Mouse (Mus musculus): ENCODE measurements around the gene Il1r1. TPM values are rescaled to one million over a fixed set of nuclear protein-coding genes. Genes with fewer than 3 reads are reported as not detected.

Il1r1 gene
- polyA plus RNA-seq, 1 experiment, result 7.6 TPM

- TF ChIP-seq TCF12 (IDR thresholded peaks at IDR 0.05; ENCODE audit: insufficient read depth, poor library complexity, severe bottlenecking), result no peak
- TF ChIP-seq POLR2AphosphoS2 (IDR thresholded peaks at IDR 0.05; ENCODE audit: insufficient read length, low read depth), result no peak
- TF ChIP-seq MYOG (IDR thresholded peaks at IDR 0.05; ENCODE audit: control insufficient read depth in 1 of 3, insufficient read depth in 1 of 3, insufficient read length in 2 of 3, low read depth in 2 of 3), result no peak
- no peak for TF ChIP-seq TCF3 (IDR thresholded peaks at IDR 0.05; ENCODE audit: insufficient read length, low read depth)
Measured at GRCm38 (mm10) chr1:40190837-40191236, 34.0 kb upstream of the Il1r1 start.

DNA sequence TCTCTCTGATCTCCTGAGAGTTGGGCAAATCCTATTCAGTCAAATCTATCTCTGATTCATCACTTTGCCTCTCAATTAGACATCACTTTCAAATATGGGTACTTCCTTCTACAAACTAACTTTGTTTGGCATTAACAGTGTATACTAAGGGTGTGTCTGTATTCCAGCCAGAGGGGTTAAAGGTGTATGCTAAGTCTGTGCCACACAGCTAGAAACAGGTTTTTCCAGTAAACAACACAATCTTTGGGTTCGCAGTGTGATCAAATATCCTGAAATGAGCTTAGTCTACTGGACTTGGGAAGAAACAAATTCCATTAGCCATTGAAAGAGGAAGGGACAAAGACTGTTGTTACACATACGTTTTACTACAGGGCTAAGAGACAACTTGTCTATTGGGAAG lies 30.6 kb upstream of the Il1r1 start:
- Histone ChIP-seq H3K36me3 (ENCODE audit: control insufficient read depth, insufficient read depth) (no peaks in the 10 kb centered on the region), H3K27me3 (ENCODE audit: control insufficient read depth, insufficient read depth, insufficient read length) (no peaks in the 10 kb centered on the region), H3K4me2 (ENCODE audit: low read depth) (no peak overlapping the region), H3ac (ENCODE audit: control insufficient read depth, insufficient read length) (no peak overlapping the region), H3K4me3 (no peak overlapping the region), H3K79me2 (ENCODE audit: control insufficient read depth, insufficient read depth) (no peaks in the 10 kb centered on the region)
- TF ChIP-seq TCF12 (IDR thresholded peaks at IDR 0.05; ENCODE audit: insufficient read depth, poor library complexity, severe bottlenecking) (no peak), E2F4 (IDR thresholded peaks at IDR 0.05; ENCODE audit: insufficient read depth) (no peak), TCF3 (IDR thresholded peaks at IDR 0.05; ENCODE audit: insufficient read length, low read depth) (no peak), SRF (IDR thresholded peaks at IDR 0.05; ENCODE audit: control insufficient read depth, insufficient read length, low read depth) (no peak), POLR2AphosphoS2 (IDR thresholded peaks at IDR 0.05; ENCODE audit: insufficient read length, low read depth) (no peak), MYOD1 (IDR thresholded peaks at IDR 0.05; ENCODE audit: control insufficient read depth in 1 of 3, insufficient read length in 2 of 3, low read depth in 2 of 3) (no peak), USF1 (IDR thresholded peaks at IDR 0.05; ENCODE audit: low read depth) (no peak), MAX (IDR thresholded peaks at IDR 0.05; ENCODE audit: low read depth) (no peak), POLR2A (IDR thresholded peaks at IDR 0.05; ENCODE audit: insufficient read length, low read depth) (no peak), CEBPB (IDR thresholded peaks at IDR 0.05; ENCODE audit: insufficient read depth, poor library complexity, severe bottlenecking) (no peak), MYOG (IDR thresholded peaks at IDR 0.05; ENCODE audit: control insufficient read depth in 1 of 3, insufficient read depth in 1 of 3, insufficient read length in 2 of 3, low read depth in 2 of 3) (no peak), REST (IDR thresholded peaks at IDR 0.05; ENCODE audit: insufficient read depth, insufficient read length) (no peak)

More at GRCm38 (mm10) chr1:40190837-40191236, 34.0 kb upstream of the Il1r1 start:
- Histone ChIP-seq H3ac (ENCODE audit: control insufficient read depth, insufficient read length) (no peak overlapping the region), H3K27me3 (ENCODE audit: control insufficient read depth, insufficient read depth, insufficient read length) (no peaks in the 10 kb centered on the region), H3K4me3 (no peak overlapping the region), H3K36me3 (ENCODE audit: control insufficient read depth, insufficient read depth) (no peaks in the 10 kb centered on the region), H3K79me2 (ENCODE audit: control insufficient read depth, insufficient read depth) (no peaks in the 10 kb centered on the region), H3K4me2 (ENCODE audit: low read depth) (no peak overlapping the region)

- H3K27me3 ChIP-seq (ENCODE audit: control insufficient read depth, insufficient read depth, insufficient read length), result no peaks in the 10 kb centered on the region
Measured at GRCm38 (mm10) chr1:40213337-40214159, 11.3 kb upstream of the Il1r1 start.

GRCm38 (mm10) chr1:40217521-40217920 lies 7.4 kb upstream of the Il1r1 start:
- no peak overlapping the region for H3ac ChIP-seq (ENCODE audit: control insufficient read depth, insufficient read length)
- no peaks in the 10 kb centered on the region for H3K36me3 ChIP-seq (ENCODE audit: control insufficient read depth, insufficient read depth)
- H3K27me3 ChIP-seq (ENCODE audit: control insufficient read depth, insufficient read depth, insufficient read length), result no peaks in the 10 kb centered on the region
- H3K4me2 ChIP-seq (ENCODE audit: low read depth), result peak overlapping the region; percentile 20
- H3K4me3 ChIP-seq, result no peak overlapping the region
- TF ChIP-seq REST (IDR thresholded peaks at IDR 0.05; ENCODE audit: insufficient read depth, insufficient read length) (no peak), TCF3 (IDR thresholded peaks at IDR 0.05; ENCODE audit: insufficient read length, low read depth) (no peak)
- H3K79me2 ChIP-seq (ENCODE audit: control insufficient read depth, insufficient read depth), result no peaks in the 10 kb centered on the region

More at GRCm38 (mm10) chr1:40213337-40214159, 11.3 kb upstream of the Il1r1 start:
- H3K36me3 ChIP-seq (ENCODE audit: control insufficient read depth, insufficient read depth), result no peaks in the 10 kb centered on the region
- no peaks in the 10 kb centered on the region for H3K79me2 ChIP-seq (ENCODE audit: control insufficient read depth, insufficient read depth)
- TF ChIP-seq CEBPB (IDR thresholded peaks at IDR 0.05; ENCODE audit: insufficient read depth, poor library complexity, severe bottlenecking), result no peak
- TF ChIP-seq REST (IDR thresholded peaks at IDR 0.05; ENCODE audit: insufficient read depth, insufficient read length), result no peak
- no peak for TF ChIP-seq TCF3 (IDR thresholded peaks at IDR 0.05; ENCODE audit: insufficient read length, low read depth)
- no peak for TF ChIP-seq MYOG (IDR thresholded peaks at IDR 0.05; ENCODE audit: control insufficient read depth in 1 of 3, insufficient read depth in 1 of 3, insufficient read length in 2 of 3, low read depth in 2 of 3)
- no peak for TF ChIP-seq POLR2AphosphoS2 (IDR thresholded peaks at IDR 0.05; ENCODE audit: insufficient read length, low read depth)
- no peak for TF ChIP-seq POLR2A (IDR thresholded peaks at IDR 0.05; ENCODE audit: insufficient read length, low read depth)
- TF ChIP-seq TCF12 (IDR thresholded peaks at IDR 0.05; ENCODE audit: insufficient read depth, poor library complexity, severe bottlenecking), result no peak
- no peak for TF ChIP-seq MAX (IDR thresholded peaks at IDR 0.05; ENCODE audit: low read depth)
- TF ChIP-seq SRF (IDR thresholded peaks at IDR 0.05; ENCODE audit: control insufficient read depth, insufficient read length, low read depth), result no peak
- TF ChIP-seq USF1 (IDR thresholded peaks at IDR 0.05; ENCODE audit: low read depth), result no peak
- no peak for TF ChIP-seq MYOD1 (IDR thresholded peaks at IDR 0.05; ENCODE audit: control insufficient read depth in 1 of 3, insufficient read length in 2 of 3, low read depth in 2 of 3)
- no peak for TF ChIP-seq E2F4 (IDR thresholded peaks at IDR 0.05; ENCODE audit: insufficient read depth)
- H3ac ChIP-seq (ENCODE audit: control insufficient read depth, insufficient read length), result no peak overlapping the region
- H3K4me2 ChIP-seq (ENCODE audit: low read depth), result no peak overlapping the region
- no peak overlapping the region for H3K4me3 ChIP-seq

DNA sequence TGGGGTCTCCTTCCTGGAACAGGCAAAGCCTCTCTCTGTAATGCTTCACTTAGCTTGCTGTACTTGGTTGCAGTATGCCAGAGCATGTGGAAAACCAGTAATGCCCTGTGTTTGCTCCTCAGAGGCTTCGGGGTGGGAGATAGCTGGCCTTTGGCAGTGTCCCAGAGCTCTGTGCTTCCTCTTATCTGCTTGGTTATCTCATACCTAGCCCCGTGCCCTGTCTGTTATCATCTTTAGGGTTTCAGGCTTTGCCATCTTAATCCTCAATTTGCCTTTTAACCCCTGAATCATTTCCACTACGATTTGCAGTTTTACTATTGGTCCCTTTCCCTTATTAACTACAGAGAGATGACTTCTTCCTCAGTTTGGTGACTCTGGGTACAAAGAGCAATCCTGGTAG lies 6.3 kb upstream of the Il1r1 start:
- Histone ChIP-seq H3ac (ENCODE audit: control insufficient read depth, insufficient read length) (no peak overlapping the region), H3K36me3 (ENCODE audit: control insufficient read depth, insufficient read depth) (no peaks in the 10 kb centered on the region), H3K79me2 (ENCODE audit: control insufficient read depth, insufficient read depth) (no peaks in the 10 kb centered on the region), H3K27me3 (ENCODE audit: control insufficient read depth, insufficient read depth, insufficient read length) (no peaks in the 10 kb centered on the region), H3K4me2 (ENCODE audit: low read depth) (no peak overlapping the region), H3K4me3 (no peak overlapping the region)
- TF ChIP-seq POLR2A (IDR thresholded peaks at IDR 0.05; ENCODE audit: insufficient read length, low read depth) (no peak), SRF (IDR thresholded peaks at IDR 0.05; ENCODE audit: control insufficient read depth, insufficient read length, low read depth) (no peak), TCF12 (IDR thresholded peaks at IDR 0.05; ENCODE audit: insufficient read depth, poor library complexity, severe bottlenecking) (no peak), MYOD1 (IDR thresholded peaks at IDR 0.05; ENCODE audit: control insufficient read depth in 1 of 3, insufficient read length in 2 of 3, low read depth in 2 of 3) (no peak), CEBPB (IDR thresholded peaks at IDR 0.05; ENCODE audit: insufficient read depth, poor library complexity, severe bottlenecking) (no peak), USF1 (IDR thresholded peaks at IDR 0.05; ENCODE audit: low read depth) (no peak), E2F4 (IDR thresholded peaks at IDR 0.05; ENCODE audit: insufficient read depth) (no peak), MAX (IDR thresholded peaks at IDR 0.05; ENCODE audit: low read depth) (no peak), POLR2AphosphoS2 (IDR thresholded peaks at IDR 0.05; ENCODE audit: insufficient read length, low read depth) (no peak), TCF3 (IDR thresholded peaks at IDR 0.05; ENCODE audit: insufficient read length, low read depth) (no peak), REST (IDR thresholded peaks at IDR 0.05; ENCODE audit: insufficient read depth, insufficient read length) (no peak), MYOG (IDR thresholded peaks at IDR 0.05; ENCODE audit: control insufficient read depth in 1 of 3, insufficient read depth in 1 of 3, insufficient read length in 2 of 3, low read depth in 2 of 3) (no peak)

Measured in myocyte (in vitro differentiated cells).